Mouse (Mus musculus) thymus, adult 2 months (tissue): ENCODE measurements around the gene Mcmbp.

Source experiments
- CTCF ChIP-seq: fragments of 200-500 bp; IDR thresholded peaks from 2 replicates; pipeline ENCODE4 v1.5.1; 2012; ENCODE audit warnings: mild to moderate bottlenecking, control low read depth, low read length, moderate library complexity, borderline replicate concordance; ENCODE audit not compliant: control insufficient read depth, poor library complexity, insufficient read depth; ENCODE audit errors: extremely low read depth
- POLR2A ChIP-seq: fragments of 200-500 bp; IDR thresholded peaks from 2 replicates; pipeline ENCODE4 v1.6.1; 2012; ENCODE audit warnings: mild to moderate bottlenecking, low read length, control low read depth, moderate library complexity; ENCODE audit not compliant: control insufficient read depth, poor library complexity, insufficient read depth; ENCODE audit errors: extremely low read depth

DNA sequence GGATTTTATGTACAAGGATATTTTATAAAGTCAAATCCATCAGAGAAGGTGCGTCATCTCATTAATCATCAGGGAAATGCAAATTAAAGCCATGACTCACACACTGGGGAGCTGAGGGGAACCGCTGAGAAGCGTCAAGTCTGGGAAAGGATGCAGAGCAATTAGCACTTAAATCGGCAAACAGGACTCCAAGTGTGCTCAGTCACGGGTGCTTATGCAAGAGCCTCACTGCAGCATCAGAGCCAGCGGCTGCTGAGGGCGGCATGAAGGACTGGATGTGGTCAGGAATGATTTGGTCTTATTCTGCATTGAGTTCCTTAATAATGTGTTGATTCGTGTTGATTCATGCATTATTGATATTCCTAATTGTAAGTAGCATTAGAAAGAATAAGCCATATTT, 68.3 kb downstream of the Mcmbp start:
- TF ChIP-seq CTCF (no peak), POLR2A (no peak)
